Mouse (Mus musculus) induced T-regulatory cell, adult 2 months (primary cell): ENCODE measurements around the gene Olfr228.
"Not testable (repeated sequence)": the region's sequence is repeated elsewhere in the genome, so short reads cannot be mapped to it uniquely, and the experiment has no call there.

Experiments used
- DNase-seq: peaks from one replicate; pipeline ENCODE4 v3.0.0-alpha.2; 2012; ENCODE audit warnings: low read depth

Olfr228 gene

GRCm38 (mm10) chr2:86487286-86487685 is at the start of gene Olfr228:
Olfr228 (minus strand) TSS chr2:86487386.
- DNase-seq, result no peak

DNA sequence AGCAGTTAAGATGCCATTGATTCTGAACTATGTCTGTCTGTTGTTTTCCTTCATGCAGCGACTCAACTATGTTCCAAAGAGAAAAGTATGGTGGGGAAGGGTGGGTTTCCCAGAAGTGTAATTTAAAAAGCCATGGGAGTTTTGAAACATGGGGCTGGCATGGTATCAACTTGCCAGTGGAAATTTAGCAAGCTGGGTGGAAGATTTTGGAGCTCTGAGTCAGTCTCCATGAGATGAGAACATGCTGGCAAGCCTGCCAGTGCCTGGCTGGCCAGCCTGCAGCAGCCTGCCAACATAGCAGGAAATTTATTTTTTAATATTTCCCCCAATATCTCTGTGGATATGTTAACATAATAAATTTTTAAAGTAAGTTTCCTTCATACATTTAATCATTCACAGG is 43.8 kb upstream of the Olfr228 start:
- no peak for DNase-seq

DNA sequence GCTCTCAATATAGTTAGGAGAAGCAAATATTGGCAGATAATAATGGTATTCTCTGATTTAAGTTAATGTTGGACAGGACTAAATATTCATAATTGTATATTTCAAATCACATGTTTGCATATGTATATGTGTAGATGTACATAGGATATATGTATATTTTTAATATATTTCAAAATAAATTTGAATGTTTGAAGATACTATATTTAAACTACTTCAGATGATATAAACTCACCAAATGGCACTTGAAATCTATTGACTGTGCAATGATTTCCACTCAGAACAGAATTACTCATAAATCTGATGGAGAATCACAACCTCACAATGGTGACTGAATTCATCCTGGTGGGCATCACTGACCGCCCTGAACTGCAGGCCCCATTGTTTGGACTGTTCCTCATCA is 21.0 kb upstream of the Olfr228 start, which contains the start of gene Olfr1076:
TSS of gene Olfr1076 (plus strand) at position 301 of the 400 bp plus-strand sequence.
- DNase-seq, result no peak

DNA sequence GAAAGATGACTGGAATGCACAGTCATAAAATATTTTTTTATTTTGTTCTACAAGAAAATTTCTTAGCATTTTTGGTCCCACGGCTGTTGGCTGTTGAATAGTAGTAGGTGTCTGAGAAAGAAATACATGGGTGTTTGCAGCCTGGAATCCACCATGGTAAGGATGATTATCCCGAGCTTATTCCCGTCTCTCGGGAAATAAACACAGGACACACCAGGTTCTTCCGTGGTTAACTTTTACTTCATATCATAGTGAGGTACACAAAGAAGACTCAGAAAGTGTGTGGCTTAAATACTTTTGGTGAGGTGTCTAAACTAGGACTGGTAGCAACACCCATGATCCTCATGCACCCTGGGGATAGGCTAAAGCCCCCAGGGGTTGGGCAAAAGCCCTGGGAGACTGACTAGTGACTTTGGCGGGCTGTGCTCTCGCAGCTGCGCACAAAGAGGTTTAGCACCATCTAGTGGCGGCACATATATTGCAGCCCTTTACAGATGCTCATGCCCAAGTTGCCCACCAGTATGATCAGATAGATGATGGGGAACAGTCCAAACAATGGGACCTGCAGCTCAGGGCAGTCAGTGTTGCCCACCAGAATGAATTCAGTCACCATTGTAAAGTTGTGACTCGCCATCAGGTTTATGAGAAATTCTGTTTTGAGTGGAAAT is 22.6 kb downstream of the Olfr228 start:
- peak; percentile 33 for DNase-seq

DNA sequence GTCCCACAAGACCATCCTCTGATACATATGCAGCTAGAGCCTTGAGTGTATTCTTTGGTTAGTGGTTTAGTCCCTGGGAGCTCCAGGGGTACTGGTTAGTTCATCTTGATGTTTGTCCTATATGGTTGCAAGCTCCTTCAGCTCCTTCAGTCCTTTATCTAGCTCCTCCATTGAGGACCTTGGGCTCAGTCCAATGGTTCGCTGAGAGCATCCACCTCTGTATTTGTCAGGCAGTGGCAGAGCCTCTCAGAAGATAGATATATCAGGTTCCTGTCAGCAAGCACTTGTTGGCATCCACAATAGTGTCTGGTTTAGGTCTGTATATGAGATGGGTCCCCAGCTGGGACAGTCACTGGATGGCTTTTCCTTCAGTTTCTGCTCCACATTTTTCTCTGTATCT is 26.8 kb downstream of the Olfr228 start:
- DNase-seq, result no peak

- no peak for DNase-seq
Measured at GRCm38 (mm10) chr2:86456169-86456568, 31.0 kb downstream of the Olfr228 start, which contains the start of gene Olfr1066. Olfr1066 (minus strand) TSS chr2:86456269.

DNA sequence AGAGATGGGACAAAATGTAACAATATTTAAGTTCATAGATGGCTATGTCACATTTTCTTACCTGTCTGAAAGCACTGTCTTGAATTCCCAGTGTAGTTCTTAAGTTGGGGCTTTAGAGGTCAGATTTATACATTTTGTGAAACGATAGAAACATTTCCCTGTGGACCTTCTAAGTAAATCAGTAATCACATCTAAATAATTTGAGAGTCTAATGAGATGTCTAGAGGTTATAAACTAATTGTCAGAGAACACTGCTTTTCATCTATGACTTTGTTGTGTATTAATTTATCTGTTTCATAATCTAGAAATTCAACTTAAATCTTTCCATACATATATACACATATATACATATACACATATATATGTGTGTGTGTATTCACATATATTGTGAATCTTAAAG is 36.7 kb downstream of the Olfr228 start, which contains the start of gene Olfr1065:
TSS of gene Olfr1065 (minus strand) at position 101 of the 400 bp plus-strand sequence.
- not testable (repeated sequence) for DNase-seq

DNA sequence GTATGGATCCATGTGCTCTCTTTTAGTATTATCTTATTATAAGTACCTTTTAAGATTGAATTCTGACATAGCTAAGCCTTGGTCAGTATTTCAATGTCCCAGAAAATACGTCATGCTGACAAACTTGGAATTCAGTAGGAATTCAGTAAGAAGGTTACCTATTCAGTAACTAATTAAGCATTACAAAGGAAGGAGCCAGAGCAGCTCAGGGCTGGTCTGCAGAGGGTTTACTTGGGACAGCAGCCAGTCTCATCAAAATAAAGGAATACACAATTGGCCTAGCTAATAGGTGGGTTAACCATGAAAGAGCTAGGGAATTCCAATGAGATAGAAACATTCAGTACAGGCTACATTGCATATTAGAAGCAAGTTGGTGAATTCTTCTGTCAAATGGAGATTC is 45.1 kb downstream of the Olfr228 start:
- DNase-seq, result not testable (repeated sequence)
